Mouse (Mus musculus) embryonic facial prominence, embryonic 15.5 days (tissue): ENCODE data around the gene Mylk. TPM values are rescaled to one million over a fixed set of nuclear protein-coding genes. Genes with fewer than 3 reads are reported as not detected.
A peak's percentile ranks its signal among the peaks of the same experiment; 100 is the strongest.

ENCODE experiments used
- ATAC-seq: fragments of 200-750 bp; cut with Nextera tagmentation; 2 replicates; pipeline ENCODE4 v1.8.0; 2017; ENCODE audit warnings: low read depth, moderate TSS enrichment; ENCODE audit not compliant: insufficient number of reproducible peaks, low FRiP score, low TSS enrichment
- H3K27ac ChIP-seq: fragments of 300-500 bp; sonication (generic); replicated peaks from 2 replicates; pipeline ENCODE4 v1.5.1; 2015; ENCODE audit warnings: mild to moderate bottlenecking, inconsistent platforms
- H3K27me3 ChIP-seq: fragments of 300-500 bp; sonication (generic); 2 replicates; pipeline ENCODE4 v1.6.1; 2015; ENCODE audit warnings: inconsistent platforms
- H3K36me3 ChIP-seq: fragments of 300-500 bp; sonication (generic); 2 replicates; pipeline ENCODE4 v1.6.1; 2015; ENCODE audit warnings: mild to moderate bottlenecking, inconsistent platforms
- H3K4me1 ChIP-seq: fragments of 300-500 bp; sonication (generic); 2 replicates; pipeline ENCODE4 v1.6.1; 2015; ENCODE audit warnings: inconsistent platforms
- H3K4me2 ChIP-seq: fragments of 300-500 bp; sonication (generic); replicated peaks from 2 replicates; pipeline ENCODE4 v1.6.1; 2015; ENCODE audit warnings: mild to moderate bottlenecking, inconsistent platforms
- H3K4me3 ChIP-seq: fragments of 300-500 bp; sonication (generic); replicated peaks from 2 replicates; pipeline ENCODE4 v1.5.1; 2015; ENCODE audit warnings: mild to moderate bottlenecking, inconsistent platforms
- H3K9ac ChIP-seq: fragments of 300-500 bp; sonication (generic); 2 replicates; pipeline ENCODE4 v1.6.1; 2015; ENCODE audit warnings: inconsistent platforms
- H3K9me3 ChIP-seq: fragments of 300-500 bp; sonication (generic); replicated peaks from 2 replicates; pipeline ENCODE4 v1.6.1; 2016; ENCODE audit warnings: inconsistent platforms
- WGBS: fragments of 180-500 bp; shearing (Covaris S2); methylation state at CpG from one replicate; pipeline ENCODE4 v1.1.7; 2015; 5-methylcytosine and 5-hydroxymethylcytosine counted together
- polyA plus RNA-seq: library from polyadenylated mRNA; unstranded; fragments of >200 nt; fragmentation: Nextera tagmentation; extraction: Ambion mirVana; gene quantifications from 2 replicates; pipeline ENCODE4 v1.2.1, GENCODE M21; 2015

The Mylk gene
- polyA plus RNA-seq, 1 experiment from 2014 or later = 28.1 TPM

DNA sequence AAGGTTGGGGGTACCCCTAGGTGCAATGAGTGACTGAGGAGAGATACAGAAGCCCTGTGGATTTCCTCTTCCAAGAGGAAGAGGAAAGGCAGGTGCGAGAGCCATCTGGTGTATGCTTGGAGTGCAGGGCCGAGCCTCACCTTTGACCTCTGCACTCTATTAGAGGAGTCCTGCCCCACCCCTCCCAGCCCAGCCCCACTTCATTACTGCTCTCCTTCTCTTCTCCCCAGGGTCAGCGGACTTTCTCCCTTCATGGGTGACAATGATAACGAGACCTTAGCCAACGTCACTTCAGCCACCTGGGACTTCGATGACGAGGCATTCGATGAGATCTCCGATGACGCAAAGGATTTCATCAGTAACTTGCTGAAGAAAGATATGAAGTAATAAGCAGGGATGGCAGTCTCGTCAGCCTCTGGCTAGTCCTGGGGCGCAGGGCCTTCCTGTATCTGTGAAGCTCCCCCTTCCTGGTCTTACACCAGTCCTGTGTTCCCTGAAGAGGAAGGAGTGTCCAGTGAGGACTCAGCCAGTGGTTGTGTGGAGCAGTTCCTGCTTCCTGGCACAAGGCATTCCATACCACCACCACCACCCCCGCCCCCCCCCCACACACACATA is 241.3 kb downstream of the Mylk start:
- H3K36me3 ChIP-seq = no peaks in the 10 kb centered on the region
- no peak for ATAC-seq
- no peak overlapping the region for H3K27ac ChIP-seq
- H3K4me3 ChIP-seq = no peak overlapping the region
- WGBS = 88% methylated on average over 13 of the region's 13 CpGs
- peaks cover 9% of the 10 kb centered on the region for H3K4me1 ChIP-seq
- no peaks in the 10 kb centered on the region for H3K27me3 ChIP-seq
- H3K4me2 ChIP-seq = no peak overlapping the region
- no peak overlapping the region for H3K9ac ChIP-seq
- H3K9me3 ChIP-seq = no peaks in the 10 kb centered on the region

DNA sequence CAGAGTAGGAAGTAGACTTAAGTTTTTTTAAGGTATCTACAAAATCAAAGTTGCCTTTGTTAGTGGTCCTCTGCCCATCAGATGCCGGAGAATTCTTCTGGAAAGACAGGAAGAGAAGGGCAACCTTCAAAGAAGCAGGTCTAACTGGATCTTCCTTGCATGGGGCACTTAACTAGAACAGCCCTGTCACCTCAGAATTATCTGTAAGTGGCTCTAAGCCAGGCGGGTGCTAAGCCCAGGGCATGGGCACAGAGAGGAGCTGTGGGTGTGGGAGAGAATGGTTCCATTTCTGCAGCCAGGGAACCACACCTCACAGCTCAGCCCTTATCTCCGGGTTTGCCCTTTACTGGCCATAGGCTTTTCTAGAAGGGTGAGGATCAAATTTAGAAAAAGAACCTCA is 246.4 kb downstream of the Mylk start:
- H3K4me3 ChIP-seq = no peak overlapping the region
- no peak overlapping the region for H3K9ac ChIP-seq
- no peak overlapping the region for H3K27ac ChIP-seq
- 48% methylated on average over 3 of the region's 3 CpGs for WGBS
- H3K4me1 ChIP-seq = peaks cover 15% of the 10 kb centered on the region
- H3K9me3 ChIP-seq = no peaks in the 10 kb centered on the region
- no peak for ATAC-seq
- no peaks in the 10 kb centered on the region for H3K36me3 ChIP-seq
- H3K4me2 ChIP-seq = no peak overlapping the region
- no peaks in the 10 kb centered on the region for H3K27me3 ChIP-seq

DNA sequence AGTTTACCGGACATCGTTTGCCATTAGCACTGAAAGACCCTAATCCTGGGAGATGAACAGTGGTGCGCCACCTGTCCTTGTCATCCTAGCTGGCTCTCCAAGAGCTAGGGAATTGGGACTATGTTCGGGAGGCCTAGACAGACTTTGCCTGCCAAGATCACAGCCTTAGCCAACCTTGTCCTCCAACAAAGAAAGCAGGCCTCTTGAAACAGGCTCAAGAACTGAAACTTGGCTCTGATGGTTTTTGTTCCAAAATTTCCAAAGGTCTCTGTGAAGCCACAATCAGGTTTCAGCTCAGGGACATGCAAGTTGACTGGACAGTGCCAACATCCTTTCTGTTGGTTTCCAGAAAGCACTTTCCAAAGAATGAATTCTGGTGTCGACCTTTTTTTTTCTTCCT is 247.8 kb downstream of the Mylk start:
- H3K27ac ChIP-seq = no peak overlapping the region
- H3K4me2 ChIP-seq = no peak overlapping the region
- H3K36me3 ChIP-seq = no peaks in the 10 kb centered on the region
- no peak overlapping the region for H3K4me3 ChIP-seq
- WGBS = 85% methylated on average over 5 of the region's 5 CpGs
- H3K9ac ChIP-seq = no peak overlapping the region
- peaks cover 18% of the 10 kb centered on the region for H3K4me1 ChIP-seq
- H3K27me3 ChIP-seq = no peaks in the 10 kb centered on the region
- H3K9me3 ChIP-seq = no peaks in the 10 kb centered on the region
- no peak for ATAC-seq

DNA sequence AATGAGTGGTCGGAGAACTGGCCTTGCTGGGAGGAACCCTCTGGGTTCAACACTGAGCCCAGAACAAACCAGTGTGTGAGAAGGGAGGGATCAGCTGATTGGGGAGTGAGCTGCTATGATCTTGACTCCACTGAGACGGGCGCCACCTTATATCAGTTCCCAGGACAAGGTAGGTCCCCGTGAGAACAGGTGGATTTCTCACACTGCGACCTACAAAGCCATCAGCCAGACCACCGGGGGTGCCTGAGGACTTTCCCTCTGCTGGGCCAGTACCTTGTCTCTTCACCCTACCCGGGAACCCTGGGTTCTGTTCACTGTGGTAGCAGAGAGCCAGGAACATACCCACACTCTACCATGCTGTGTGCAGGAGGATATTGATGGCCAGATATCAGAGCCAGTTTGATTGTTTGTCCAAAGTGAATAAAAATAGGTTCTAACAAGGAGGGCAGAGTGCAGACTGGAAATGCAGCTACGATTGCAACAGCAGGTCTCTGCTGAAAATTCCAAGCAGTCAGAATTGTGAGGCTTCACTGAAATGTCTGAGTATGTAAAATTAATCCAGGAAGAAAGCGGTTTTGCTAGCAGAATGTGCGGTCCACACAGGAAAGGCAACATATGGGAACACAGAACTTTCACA is 248.8 kb downstream of the Mylk start:
- no peaks in the 10 kb centered on the region for H3K9me3 ChIP-seq
- H3K4me2 ChIP-seq = no peak overlapping the region
- WGBS = 82% methylated on average over 10 of the region's 10 CpGs
- H3K9ac ChIP-seq = no peak overlapping the region
- no peaks in the 10 kb centered on the region for H3K36me3 ChIP-seq
- no peak overlapping the region for H3K27ac ChIP-seq
- no peak overlapping the region for H3K4me3 ChIP-seq
- ATAC-seq = 0 out of 2 replicates have a peak, but pooled peaks have one; percentile 16
- no peaks in the 10 kb centered on the region for H3K27me3 ChIP-seq
- H3K4me1 ChIP-seq = peaks cover 26% of the 10 kb centered on the region

DNA sequence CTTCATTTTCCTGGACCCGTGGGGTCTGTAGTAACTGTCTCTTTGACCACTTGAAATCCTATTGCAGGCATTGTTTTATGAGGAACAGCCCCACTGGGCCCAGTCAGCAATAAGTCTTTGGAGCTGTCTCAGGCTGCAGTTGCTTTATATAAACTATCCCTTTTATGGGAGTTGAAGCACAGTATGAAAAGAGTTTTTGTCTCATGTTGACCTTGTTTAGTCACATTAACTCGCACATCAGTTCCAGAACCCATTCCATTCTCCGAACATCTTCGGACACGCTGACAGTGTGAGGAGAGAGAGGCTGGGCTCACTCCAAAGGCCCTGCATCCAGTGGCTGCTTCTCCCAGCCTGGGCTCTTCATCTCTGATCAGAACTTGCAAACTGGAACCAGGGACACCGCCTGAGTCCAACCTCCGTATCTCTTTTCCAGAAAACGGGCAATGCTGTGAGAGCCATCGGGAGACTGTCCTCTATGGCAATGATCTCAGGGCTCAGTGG is 249.7 kb downstream of the Mylk start:
- Histone ChIP-seq H3K4me3 (no peak overlapping the region), H3K27ac (no peak overlapping the region; the same call in 1 of the 2 replicates), H3K9ac (no peak overlapping the region), H3K36me3 (no peaks in the 10 kb centered on the region), H3K4me1 (peaks cover 29% of the 10 kb centered on the region), H3K4me2 (no peak overlapping the region), H3K27me3 (no peaks in the 10 kb centered on the region), H3K9me3 (no peaks in the 10 kb centered on the region)
- no peak for ATAC-seq
- WGBS = 68% methylated on average over 9 of the region's 9 CpGs

DNA sequence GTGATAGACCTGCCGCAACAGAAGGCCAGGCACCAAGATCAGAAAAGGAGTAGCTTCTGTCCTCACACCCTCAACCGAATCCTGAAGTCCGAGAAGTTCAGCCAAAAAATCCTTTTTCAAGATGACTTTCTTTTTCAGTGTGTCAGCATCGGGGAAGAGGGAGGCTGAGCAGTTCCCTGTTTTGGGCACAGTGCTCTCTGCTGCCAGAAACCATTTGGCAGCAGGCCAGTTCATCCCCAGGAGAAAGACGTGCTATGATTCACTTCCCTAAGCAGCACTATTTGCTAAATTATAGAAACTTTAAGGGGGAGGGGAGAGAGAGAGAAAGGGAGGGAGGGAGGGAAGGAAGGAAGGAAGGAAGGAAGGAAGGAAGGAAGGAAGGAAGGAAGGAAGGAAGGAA is 251.1 kb downstream of the Mylk start:
- Histone ChIP-seq H3K9me3 (no peaks in the 10 kb centered on the region), H3K27me3 (no peaks in the 10 kb centered on the region), H3K27ac (0 out of 2 replicates have a peak overlapping the region, but pooled peaks have one; percentile 23), H3K4me2 (no peak overlapping the region), H3K4me3 (no peak overlapping the region), H3K4me1 (peaks cover 37% of the 10 kb centered on the region), H3K36me3 (no peaks in the 10 kb centered on the region), H3K9ac (no peak overlapping the region)
- ATAC-seq = peak; percentile 75
- WGBS = 23% methylated on average over 5 of the region's 5 CpGs

DNA sequence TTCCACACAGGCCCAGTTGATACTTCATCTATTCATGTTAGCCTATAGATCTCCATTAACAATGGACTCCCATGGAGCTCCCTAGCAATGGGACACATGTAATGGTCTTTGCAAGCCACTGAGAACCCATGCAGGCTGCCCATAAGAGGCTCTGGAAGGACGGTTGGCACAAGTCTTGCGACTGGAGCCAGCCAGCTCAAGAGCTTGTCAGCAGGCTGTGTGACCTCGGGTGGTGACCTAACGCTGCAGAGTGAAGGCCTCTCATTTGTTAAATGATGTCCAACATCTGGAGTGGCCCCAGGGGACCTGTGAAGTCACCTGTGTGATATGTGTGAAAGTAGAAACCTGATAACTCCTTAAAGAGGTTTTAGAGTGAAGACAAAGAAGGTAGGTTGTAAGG is 252.0 kb downstream of the Mylk start:
- H3K27me3 ChIP-seq = no peaks in the 10 kb centered on the region
- 65% methylated on average over 4 of the region's 4 CpGs for WGBS

DNA sequence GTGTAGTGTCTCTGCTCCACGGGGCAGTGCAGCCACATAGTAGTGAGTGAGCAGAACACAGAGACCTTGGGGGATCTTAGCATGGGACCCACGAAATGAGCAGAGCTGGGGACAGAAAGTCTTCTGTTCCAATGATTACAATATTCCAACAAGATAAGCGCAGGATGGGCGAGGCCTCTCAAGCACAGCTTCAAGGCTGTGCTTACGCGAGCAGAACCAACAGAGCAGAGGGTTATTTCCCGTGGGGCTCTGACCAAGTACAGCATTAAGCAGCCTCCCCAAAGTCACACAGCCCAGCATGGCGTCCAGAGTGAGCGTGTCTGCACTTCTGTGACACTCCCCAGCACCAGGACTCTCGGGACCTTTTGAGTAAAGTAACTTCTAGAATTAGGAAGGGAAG is 252.6 kb downstream of the Mylk start:
- no peaks in the 10 kb centered on the region for H3K9me3 ChIP-seq
- H3K9ac ChIP-seq = no peak overlapping the region
- H3K27me3 ChIP-seq = no peaks in the 10 kb centered on the region
- no peaks in the 10 kb centered on the region for H3K36me3 ChIP-seq
- no peak overlapping the region for H3K4me2 ChIP-seq
- H3K4me1 ChIP-seq = peaks cover 38% of the 10 kb centered on the region
- WGBS = 78% methylated on average over 10 of the region's 10 CpGs
- no peak overlapping the region for H3K4me3 ChIP-seq
- no peak overlapping the region for H3K27ac ChIP-seq
- ATAC-seq = no peak

More for the DNA sequence above, 252.0 kb downstream of the Mylk start:
- Histone ChIP-seq H3K27ac (no peak overlapping the region), H3K9me3 (no peaks in the 10 kb centered on the region), H3K36me3 (no peaks in the 10 kb centered on the region), H3K4me2 (no peak overlapping the region), H3K4me3 (no peak overlapping the region), H3K4me1 (peaks cover 38% of the 10 kb centered on the region), H3K9ac (no peak overlapping the region)
- ATAC-seq = no peak

DNA sequence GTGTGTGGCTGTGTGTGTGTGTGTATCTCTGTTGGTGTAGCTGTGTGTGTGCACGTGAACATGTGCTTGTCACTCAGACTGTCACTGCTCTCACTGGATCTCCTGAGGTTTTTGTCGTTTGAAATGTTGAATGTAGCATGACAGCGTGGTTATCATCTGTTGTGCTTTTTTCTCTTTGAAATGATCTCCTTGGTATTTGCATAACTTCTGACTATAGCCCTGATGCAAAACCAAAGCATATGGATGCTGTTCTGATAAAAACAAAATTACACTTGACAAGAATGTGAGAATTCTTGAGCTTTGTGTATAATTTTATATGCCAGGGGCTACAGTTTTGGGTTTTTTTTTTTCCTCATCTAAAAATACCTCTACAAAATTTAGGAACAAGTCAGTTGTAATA is 254.0 kb downstream of the Mylk start:
- Histone ChIP-seq H3K4me1 (peaks cover 38% of the 10 kb centered on the region), H3K4me2 (no peak overlapping the region), H3K27ac (no peak overlapping the region), H3K9me3 (no peaks in the 10 kb centered on the region), H3K27me3 (no peaks in the 10 kb centered on the region), H3K4me3 (no peak overlapping the region), H3K9ac (no peak overlapping the region), H3K36me3 (no peaks in the 10 kb centered on the region)
- no peak for ATAC-seq
- WGBS = 41% methylated on average over 3 of the region's 3 CpGs

DNA sequence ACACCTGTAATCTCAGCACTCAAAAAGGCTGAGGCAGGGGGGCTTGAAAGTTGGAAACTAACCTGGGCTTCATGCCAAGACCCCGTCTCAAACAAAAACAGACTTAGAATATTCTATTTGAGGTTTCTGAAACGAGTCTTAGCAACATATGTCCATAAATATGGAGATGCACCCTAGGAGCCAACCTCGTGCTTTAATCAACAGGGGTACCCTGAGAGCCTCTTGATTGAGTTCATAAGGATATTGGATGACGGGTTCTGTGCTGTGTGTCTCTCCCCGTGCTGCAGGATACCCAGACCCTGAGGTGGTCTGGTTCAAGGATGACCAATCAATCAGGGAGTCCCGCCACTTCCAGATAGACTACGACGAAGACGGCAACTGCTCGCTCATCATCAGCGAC is 255.0 kb downstream of the Mylk start:
- no peak for ATAC-seq
- Histone ChIP-seq H3K4me2 (0 out of 2 replicates have a peak overlapping the region, but pooled peaks have one; percentile 44), H3K4me3 (no peak overlapping the region), H3K27ac (no peak overlapping the region), H3K9me3 (no peaks in the 10 kb centered on the region), H3K27me3 (no peaks in the 10 kb centered on the region), H3K9ac (no peak overlapping the region), H3K36me3 (no peaks in the 10 kb centered on the region), H3K4me1 (peaks cover 34% of the 10 kb centered on the region)
- WGBS = 26% methylated on average over 11 of the region's 11 CpGs

DNA sequence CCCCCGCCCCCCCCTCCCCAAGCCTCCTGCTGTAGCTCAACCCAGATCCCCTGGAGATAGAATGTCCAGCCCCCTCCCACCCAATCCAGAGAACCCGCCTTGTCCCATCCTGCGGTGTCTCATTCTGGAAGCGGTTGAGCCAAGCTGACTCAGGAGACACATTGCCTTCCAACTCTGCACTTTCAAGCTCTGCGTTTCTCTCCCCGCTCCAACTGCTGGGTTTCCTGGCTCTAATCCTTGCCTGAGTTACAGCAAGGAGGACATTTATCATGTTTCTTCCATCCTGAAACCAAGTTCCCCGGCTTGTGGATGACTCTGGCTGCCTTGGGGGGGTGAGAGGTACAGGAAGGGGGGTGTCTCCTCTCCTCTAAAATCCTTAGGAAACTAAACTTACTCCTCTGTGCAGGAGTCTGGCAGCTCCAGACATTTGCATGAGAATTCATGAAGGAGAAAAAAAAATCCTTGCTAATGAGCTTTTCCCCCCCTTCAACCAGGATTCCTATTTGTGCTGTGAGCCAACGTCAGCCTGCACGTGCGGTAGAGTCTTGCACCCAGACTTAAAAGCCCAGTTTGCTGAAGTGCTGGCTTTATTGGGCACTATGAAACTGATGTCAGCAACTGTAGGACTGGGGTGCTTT is 256.0 kb downstream of the Mylk start:
- WGBS = 7% methylated on average over 10 of the region's 10 CpGs
- Histone ChIP-seq H3K27ac (peak overlapping the region; percentile 65; the same call in 1 of the 2 replicates), H3K27me3 (no peaks in the 10 kb centered on the region), H3K36me3 (no peaks in the 10 kb centered on the region), H3K4me1 (peaks cover 28% of the 10 kb centered on the region), H3K4me3 (no peak overlapping the region; the same call in 1 of the 2 replicates), H3K9ac (no peak overlapping the region), H3K9me3 (no peaks in the 10 kb centered on the region), H3K4me2 (peak overlapping the region; percentile 44)
- peak; percentile 73; the same call in 1 of the 2 replicates for ATAC-seq
